Mouse (Mus musculus) midbrain, postnatal 0 days (tissue): ENCODE results near the gene Sipa1l1. TPM values are rescaled to one million over a fixed set of nuclear protein-coding genes. Genes with fewer than 3 reads are reported as not detected.

Experiments used
- ATAC-seq: fragments of 200-750 bp; cut with Nextera tagmentation; 2 replicates; pipeline ENCODE4 v1.8.0; 2017; ENCODE audit warnings: moderate number of reproducible peaks, mild to moderate bottlenecking, moderate TSS enrichment, moderate library complexity; ENCODE audit not compliant: low FRiP score
- DNase-seq: peaks from one replicate; pipeline ENCODE4 v3.0.0-alpha.2; 2015; ENCODE audit warnings: low spot score
- H3K27ac ChIP-seq: fragments of 300-500 bp; sonication (generic); 2 replicates; pipeline ENCODE4 v1.5.1; 2014; ENCODE audit warnings: low read depth, mild to moderate bottlenecking, low read length, mixed read lengths
- H3K27me3 ChIP-seq: fragments of 300-500 bp; sonication (generic); 2 replicates; pipeline ENCODE4 v1.6.1; 2014; ENCODE audit warnings: low read length, control low read depth, mixed read lengths; ENCODE audit not compliant: insufficient read depth
- H3K36me3 ChIP-seq: fragments of 300-500 bp; sonication (generic); 2 replicates; pipeline ENCODE4 v1.6.1; 2014; ENCODE audit warnings: low read length, control low read depth, mixed read lengths; ENCODE audit not compliant: insufficient read depth
- H3K4me1 ChIP-seq: fragments of 300-500 bp; sonication (generic); 2 replicates; pipeline ENCODE4 v1.6.1; 2014; ENCODE audit warnings: mild to moderate bottlenecking, control low read depth, antibody characterized with exemption, low read length, mixed read lengths; ENCODE audit not compliant: insufficient read depth
- H3K4me2 ChIP-seq: fragments of 300-500 bp; sonication (generic); 2 replicates; pipeline ENCODE4 v1.6.1; 2014; ENCODE audit warnings: low read depth, mild to moderate bottlenecking, low read length, mixed read lengths; ENCODE audit not compliant: poor library complexity, severe bottlenecking
- H3K4me3 ChIP-seq: fragments of 300-500 bp; sonication (generic); 2 replicates; pipeline ENCODE4 v1.5.1; 2014; ENCODE audit warnings: low read depth, mild to moderate bottlenecking, low read length, moderate library complexity
- H3K9ac ChIP-seq: fragments of 300-500 bp; sonication (generic); replicated peaks from 2 replicates; pipeline ENCODE4 v1.6.1; 2014; ENCODE audit warnings: mild to moderate bottlenecking, low read length, moderate library complexity, mixed read lengths; ENCODE audit not compliant: poor library complexity, severe bottlenecking
- H3K9me3 ChIP-seq: fragments of 300-500 bp; sonication (generic); 2 replicates; pipeline ENCODE4 v1.6.1; 2016; ENCODE audit warnings: low read length, control low read depth
- CTCF ChIP-seq: IDR thresholded peaks from 2 replicates; pipeline ENCODE4 v1.5.1; 2016; ENCODE audit warnings: antibody characterized with exemption, mild to moderate bottlenecking
- WGBS: fragments of 180-500 bp; shearing (Covaris S2); extraction: QIAGEN DNeasy Blood & Tissue Kit; methylation state at CpG from one replicate; pipeline ENCODE4 v1.1.7; 2014; 5-methylcytosine and 5-hydroxymethylcytosine counted together
- polyA plus RNA-seq: library from polyadenylated mRNA; unstranded; fragments of >200 nt; fragmentation: Nextera tagmentation; extraction: Ambion mirVana; gene quantifications from 2 replicates; pipeline ENCODE4 v1.2.1, GENCODE M21; 2015
- total RNA-seq: library from RNA; depleted of rRNA; stranded (reverse); fragments of >200 nt; gene quantifications from 2 replicates; pipeline ENCODE4 v1.2.3, GENCODE M21; 2014

The Sipa1l1 gene
- total and polyA plus RNA-seq, 2 experiments from 2014 or later, result 7.1 to 22.2 TPM

DNA sequence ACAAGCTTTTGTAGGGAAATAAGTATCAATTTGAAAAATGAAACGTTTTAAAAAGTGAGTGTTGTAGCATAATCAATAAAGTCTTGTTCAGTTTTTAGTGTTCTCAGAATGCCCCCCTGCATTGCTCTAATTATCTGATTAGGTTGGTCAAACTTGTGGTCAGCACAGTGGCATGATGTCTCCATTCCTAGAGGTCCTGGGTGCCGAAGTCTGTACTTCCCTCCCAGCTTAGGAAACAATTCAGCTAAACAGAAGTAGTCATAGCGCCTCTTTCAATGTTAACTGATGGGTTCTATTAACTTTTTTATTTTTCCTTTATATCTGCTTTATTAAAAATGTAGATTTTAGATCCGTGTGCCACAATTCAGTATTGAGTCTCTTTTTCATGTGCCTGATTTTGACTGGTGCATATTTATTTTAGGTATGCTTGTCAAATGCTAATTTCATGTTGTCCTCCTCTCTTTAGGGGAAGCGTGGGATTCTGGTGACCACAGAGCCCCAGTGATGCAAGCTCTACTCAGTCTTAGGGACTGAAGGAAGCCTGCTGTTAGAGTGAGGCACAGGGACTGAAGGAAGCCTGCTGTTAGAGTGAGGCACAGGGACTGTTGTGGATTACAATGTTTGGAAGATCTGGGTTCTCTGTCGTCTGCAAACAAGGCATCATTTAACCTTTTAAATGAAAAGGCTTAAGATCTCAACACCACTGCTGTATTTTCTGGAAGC, 171.2 kb downstream of the Sipa1l1 start:
- ATAC-seq (no peak), DNase-seq (no peak)
- H3K27ac ChIP-seq, result no peak overlapping the region
- no peak for TF ChIP-seq CTCF
- H3K9me3 ChIP-seq, result no peaks in the 10 kb centered on the region
- 66% methylated on average over 6 of the region's 6 CpGs for WGBS
- no peaks in the 10 kb centered on the region for H3K27me3 ChIP-seq
- H3K9ac ChIP-seq, result no peak overlapping the region
- no peaks in the 10 kb centered on the region for H3K36me3 ChIP-seq
- H3K4me1 ChIP-seq, result peaks cover 5% of the 10 kb centered on the region; the same call in 1 of the 2 replicates
- H3K4me3 ChIP-seq, result peak overlapping the region; percentile 29
- H3K4me2 ChIP-seq, result peak overlapping the region; percentile 48

DNA sequence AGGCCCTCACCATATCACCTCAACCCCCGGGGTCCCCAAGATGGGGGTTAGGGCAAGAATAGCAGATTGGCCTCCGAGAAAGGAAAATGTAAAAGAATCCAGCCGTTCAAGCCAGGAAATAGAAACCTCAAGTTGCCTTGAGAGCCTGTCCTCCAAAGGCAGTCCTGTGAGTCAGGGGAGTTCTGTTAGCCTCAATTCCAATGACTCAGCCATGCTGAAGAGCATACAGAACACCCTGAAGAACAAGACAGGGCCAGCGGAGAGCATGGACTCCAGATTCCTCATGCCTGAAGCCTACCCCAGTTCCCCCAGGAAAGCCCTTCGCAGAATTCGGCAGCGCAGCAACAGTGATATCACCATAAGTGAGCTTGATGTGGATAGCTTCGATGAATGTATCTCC, 172.1 kb downstream of the Sipa1l1 start:
- H3K4me1 ChIP-seq, result peaks cover 5% of the 10 kb centered on the region; the same call in 1 of the 2 replicates
- H3K9ac ChIP-seq, result no peak overlapping the region
- H3K27ac ChIP-seq, result no peak overlapping the region
- 97% methylated on average over 8 of the region's 8 CpGs for WGBS
- no peak for TF ChIP-seq CTCF
- no peaks in the 10 kb centered on the region for H3K36me3 ChIP-seq
- no peak overlapping the region for H3K4me3 ChIP-seq
- no peaks in the 10 kb centered on the region for H3K27me3 ChIP-seq
- no peak for ATAC-seq
- no peak overlapping the region for H3K4me2 ChIP-seq
- no peak for DNase-seq
- no peaks in the 10 kb centered on the region for H3K9me3 ChIP-seq

- no peak for DNase-seq
- Histone ChIP-seq H3K4me1 (peaks cover 5% of the 10 kb centered on the region; the same call in 1 of the 2 replicates), H3K4me2 (no peak overlapping the region), H3K4me3 (no peak overlapping the region), H3K27ac (no peak overlapping the region), H3K9ac (no peak overlapping the region), H3K9me3 (no peaks in the 10 kb centered on the region), H3K36me3 (no peaks in the 10 kb centered on the region), H3K27me3 (no peaks in the 10 kb centered on the region)
- no peak for TF ChIP-seq CTCF
- ATAC-seq, result no peak
- 95% methylated on average over 9 of the region's 9 CpGs for WGBS
These were observed 172.6 kb downstream of the Sipa1l1 start for GRCm38 (mm10) chr12:82341696-82342095.

DNA sequence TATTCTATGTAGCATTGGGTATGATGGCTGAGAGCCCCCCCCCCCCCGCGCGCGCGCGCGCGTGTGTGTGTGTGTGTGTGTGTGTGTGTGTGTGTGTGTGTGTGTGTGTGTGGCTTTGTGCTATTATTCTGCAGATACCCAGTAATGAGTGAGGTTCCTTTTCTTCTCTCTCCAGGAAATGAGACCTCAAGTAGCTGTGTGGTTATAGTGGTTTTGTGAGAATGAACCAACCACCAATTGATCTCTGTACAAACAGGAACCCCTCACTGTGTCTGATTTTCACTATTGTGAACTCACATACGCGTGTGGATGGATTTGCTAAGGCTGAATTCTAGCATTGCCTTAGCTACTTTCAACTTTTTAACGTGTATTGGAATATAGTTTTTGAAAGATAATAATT, 181.0 kb downstream of the Sipa1l1 start:
- no peak for DNase-seq
- Histone ChIP-seq H3K36me3 (no peaks in the 10 kb centered on the region), H3K27ac (no peak overlapping the region), H3K9me3 (no peaks in the 10 kb centered on the region), H3K9ac (no peak overlapping the region), H3K4me1 (no peaks in the 10 kb centered on the region), H3K4me2 (no peak overlapping the region), H3K4me3 (no peak overlapping the region), H3K27me3 (no peaks in the 10 kb centered on the region)
- TF ChIP-seq CTCF, result no peak
- no peak for ATAC-seq
- WGBS, result 91% methylated on average over 11 of the region's 11 CpGs

DNA sequence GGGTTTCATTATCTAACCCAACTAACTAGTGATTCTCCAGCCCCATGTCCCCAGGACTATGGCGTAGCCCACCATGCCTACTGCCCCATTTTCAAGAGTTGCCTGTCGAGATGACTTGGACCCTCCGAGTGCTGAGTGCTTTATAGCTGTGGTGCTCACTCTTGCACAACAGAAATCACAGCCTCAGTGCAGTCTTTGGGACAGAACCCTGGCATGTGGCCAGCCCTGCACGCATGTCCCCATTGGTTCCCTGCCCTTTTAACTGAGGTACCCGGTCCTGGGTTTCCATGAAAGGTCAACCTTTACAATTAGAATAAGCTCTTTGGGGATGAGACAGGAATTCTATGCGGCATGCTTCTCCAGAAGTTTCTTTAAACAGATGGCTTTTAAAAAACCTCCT, 181.8 kb downstream of the Sipa1l1 start:
- H3K27ac ChIP-seq, result no peak overlapping the region
- no peaks in the 10 kb centered on the region for H3K4me1 ChIP-seq
- no peak overlapping the region for H3K9ac ChIP-seq
- no peak for TF ChIP-seq CTCF
- ATAC-seq, result no peak
- H3K4me3 ChIP-seq, result no peak overlapping the region
- no peaks in the 10 kb centered on the region for H3K9me3 ChIP-seq
- no peak overlapping the region for H3K4me2 ChIP-seq
- H3K27me3 ChIP-seq, result no peaks in the 10 kb centered on the region
- DNase-seq, result no peak
- WGBS, result 72% methylated on average over 6 of the region's 6 CpGs
- H3K36me3 ChIP-seq, result no peaks in the 10 kb centered on the region

- no peak overlapping the region for H3K9ac ChIP-seq
- TF ChIP-seq CTCF, result no peak
- no peak for ATAC-seq
- H3K9me3 ChIP-seq, result no peaks in the 10 kb centered on the region
- no peak for DNase-seq
- H3K27me3 ChIP-seq, result no peaks in the 10 kb centered on the region
- no peaks in the 10 kb centered on the region; the same call in 1 of the 2 replicates for H3K36me3 ChIP-seq
- no peak overlapping the region for H3K27ac ChIP-seq
- no peaks in the 10 kb centered on the region for H3K4me1 ChIP-seq
- H3K4me3 ChIP-seq, result no peak overlapping the region
- WGBS, result 88% methylated on average over 2 of the region's 2 CpGs
- no peak overlapping the region for H3K4me2 ChIP-seq
These were observed 184.5 kb downstream of the Sipa1l1 start for GRCm38 (mm10) chr12:82353660-82354059.
